Mouse (Mus musculus) testis, adult 2 months (tissue): ENCODE measurements at regions not wholly inside any gene's neighbourhood (a gene's known extent, or its start where the extent isn't known, plus 50 kb on each side); places are given as distances from the start of the nearest gene placed in this dataset.

Experiments
- H3K27ac ChIP-seq: fragments of 200-500 bp; 2 replicates; pipeline ENCODE4 v1.5.1; 2012; ENCODE audit warnings: low read depth, low read length; ENCODE audit not compliant: control insufficient read depth, insufficient read depth
- H3K27me3 ChIP-seq: fragments of 200-500 bp; 2 replicates; pipeline ENCODE4 v1.6.1; 2012; ENCODE audit warnings: mild to moderate bottlenecking, low read length, moderate library complexity; ENCODE audit not compliant: control insufficient read depth, insufficient read depth
- H3K36me3 ChIP-seq: fragments of 200-500 bp; 2 replicates; pipeline ENCODE4 v1.6.1; 2012; ENCODE audit warnings: mild to moderate bottlenecking, low read length; ENCODE audit not compliant: control insufficient read depth, insufficient read depth
- H3K4me1 ChIP-seq: fragments of 200-500 bp; 2 replicates; pipeline ENCODE4 v1.6.1; 2012; ENCODE audit warnings: low read length; ENCODE audit not compliant: control insufficient read depth, insufficient read depth
- H3K4me3 ChIP-seq: fragments of 200-500 bp; 2 replicates; pipeline ENCODE4 v1.5.1; 2012; ENCODE audit warnings: low read depth, mild to moderate bottlenecking, low read length, moderate library complexity, mixed read lengths; ENCODE audit not compliant: control insufficient read depth
- CTCF ChIP-seq: fragments of 200-500 bp; IDR thresholded peaks from 2 replicates; pipeline ENCODE4 v1.5.1; 2012; ENCODE audit warnings: low read depth, mild to moderate bottlenecking, inconsistent platforms, low read length, moderate library complexity; ENCODE audit not compliant: control insufficient read depth, insufficient read depth, insufficient replicate concordance
- POLR2A ChIP-seq: fragments of 200-500 bp; IDR thresholded peaks from 2 replicates; pipeline ENCODE4 v1.6.1; 2012; ENCODE audit warnings: low read depth, mild to moderate bottlenecking, inconsistent platforms, low read length, moderate library complexity; ENCODE audit not compliant: control insufficient read depth

GRCm38 (mm10) chr6:33189521-33190246, 59.2 kb upstream of the Exoc4 start:
- Histone ChIP-seq H3K4me3 (no peak overlapping the region), H3K27me3 (no peaks in the 10 kb centered on the region), H3K4me1 (no peaks in the 10 kb centered on the region), H3K27ac (no peak overlapping the region), H3K36me3 (no peaks in the 10 kb centered on the region)
- TF ChIP-seq CTCF (no peak), POLR2A (no peak)

GRCm38 (mm10) chr6:33193823-33194222, 55.1 kb upstream of the Exoc4 start:
- TF ChIP-seq CTCF (no peak), POLR2A (no peak)
- no peak overlapping the region for H3K27ac ChIP-seq
- no peaks in the 10 kb centered on the region for H3K4me1 ChIP-seq
- no peaks in the 10 kb centered on the region for H3K27me3 ChIP-seq
- no peaks in the 10 kb centered on the region for H3K36me3 ChIP-seq
- H3K4me3 ChIP-seq = no peak overlapping the region
